Mouse (Mus musculus): ENCODE measurements around the gene Ank. TPM values are rescaled to one million over a fixed set of nuclear protein-coding genes. Genes with fewer than 3 reads are reported as not detected.

The Ank gene
- polyA plus RNA-seq, 1 experiment from 2014 or later = 10.4 TPM

DNA sequence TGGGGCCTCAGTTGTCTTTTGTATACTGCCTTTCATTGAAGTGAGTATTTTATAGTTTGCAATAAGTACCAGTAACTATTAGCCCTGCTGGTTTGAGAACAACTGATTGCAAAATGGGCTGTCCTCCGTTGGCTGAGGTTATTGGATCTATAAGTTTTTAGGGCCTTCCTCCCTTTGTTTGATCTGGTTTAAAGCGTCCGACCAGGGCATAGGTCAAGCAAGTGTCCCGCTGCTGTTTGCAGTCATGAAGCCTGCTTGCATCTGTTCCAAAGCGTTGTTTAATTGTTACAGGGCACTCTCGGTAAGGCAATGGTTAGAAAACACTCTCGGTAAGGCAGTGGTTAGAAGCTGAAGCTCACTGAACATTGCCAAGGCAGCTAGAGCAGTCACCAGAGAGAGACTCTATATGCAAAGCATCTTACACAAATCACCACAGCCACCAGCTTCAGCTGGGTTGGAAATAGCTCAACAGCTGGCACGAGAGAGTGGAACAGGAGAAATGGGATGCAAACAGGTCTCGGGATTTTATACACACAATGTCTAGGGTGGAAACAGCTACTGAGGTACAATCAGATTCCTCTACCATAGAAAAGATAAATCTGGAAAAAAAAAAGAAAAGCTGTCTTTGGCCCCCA is 84.0 kb downstream of the Ank start:
- Histone ChIP-seq H3K36me3 (0 out of 2 replicates have a peak, but pooled peaks cover 1% of the 10 kb centered on the region), H3K4me2 (replicated peaks) (no peak overlapping the region), H3K9me3 (no peaks in the 10 kb centered on the region), H3K9ac (replicated peaks) (no peak overlapping the region), H3K4me1 (peaks cover 11% of the 10 kb centered on the region; the same call in 1 of the 2 replicates), H3K4me3 (no peak overlapping the region), H3K27me3 (no peaks in the 10 kb centered on the region), H3K27ac (replicated peaks) (no peak overlapping the region)
- no peak for ATAC-seq (ENCODE audit: low FRiP score, low read depth)
- WGBS = 64% methylated on average over 9 of the region's 9 CpGs

DNA sequence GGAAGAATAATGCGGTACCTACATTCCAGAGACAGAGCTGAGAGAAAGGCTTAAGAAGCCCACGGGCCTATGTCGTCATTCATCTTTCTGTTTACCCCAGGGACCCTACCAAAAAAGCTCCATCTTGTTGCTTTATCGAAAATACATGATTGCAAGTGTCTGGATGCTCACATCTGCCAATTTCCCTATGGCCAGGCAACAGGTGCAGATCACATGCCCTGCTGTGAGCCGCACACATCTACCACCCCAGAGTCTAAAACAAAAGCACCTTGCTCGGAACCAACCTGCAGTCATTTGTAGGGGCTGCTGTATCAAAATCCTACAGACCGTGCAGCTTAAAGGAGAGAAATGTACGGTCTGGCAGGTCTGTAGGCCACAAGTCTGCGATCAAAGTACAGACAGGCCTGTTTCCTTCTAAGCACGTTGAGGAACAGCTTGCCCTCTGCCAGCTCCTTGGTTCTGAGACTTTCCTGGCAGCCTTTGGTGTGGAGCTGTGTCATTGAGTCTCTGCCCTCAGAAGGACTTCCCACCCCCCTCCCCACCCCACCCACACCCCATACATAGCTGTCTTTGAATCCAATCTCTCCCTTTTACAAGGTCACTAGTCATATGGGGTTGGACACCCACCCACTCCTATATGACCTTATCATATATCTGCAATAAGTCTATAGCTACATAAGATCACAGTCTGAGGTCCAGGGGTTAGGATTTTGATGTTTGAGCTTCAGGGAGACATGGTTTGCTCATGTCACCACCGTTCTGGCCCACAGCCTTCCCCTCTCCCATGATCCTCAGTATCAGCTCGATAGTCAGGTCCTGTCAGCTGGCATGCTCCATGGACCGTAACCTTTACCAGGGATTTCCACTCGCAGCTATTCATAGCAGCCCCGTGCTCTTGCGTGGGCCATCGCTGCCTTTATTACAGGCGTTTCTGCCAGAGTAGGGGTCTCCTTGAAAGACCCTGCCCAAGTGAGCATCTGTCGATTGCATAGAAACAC is 84.9 kb downstream of the Ank start:
- H3K36me3 ChIP-seq = no peaks in the 10 kb centered on the region
- H3K9me3 ChIP-seq = no peaks in the 10 kb centered on the region
- ATAC-seq (ENCODE audit: low FRiP score, low read depth) = no peak

DNA sequence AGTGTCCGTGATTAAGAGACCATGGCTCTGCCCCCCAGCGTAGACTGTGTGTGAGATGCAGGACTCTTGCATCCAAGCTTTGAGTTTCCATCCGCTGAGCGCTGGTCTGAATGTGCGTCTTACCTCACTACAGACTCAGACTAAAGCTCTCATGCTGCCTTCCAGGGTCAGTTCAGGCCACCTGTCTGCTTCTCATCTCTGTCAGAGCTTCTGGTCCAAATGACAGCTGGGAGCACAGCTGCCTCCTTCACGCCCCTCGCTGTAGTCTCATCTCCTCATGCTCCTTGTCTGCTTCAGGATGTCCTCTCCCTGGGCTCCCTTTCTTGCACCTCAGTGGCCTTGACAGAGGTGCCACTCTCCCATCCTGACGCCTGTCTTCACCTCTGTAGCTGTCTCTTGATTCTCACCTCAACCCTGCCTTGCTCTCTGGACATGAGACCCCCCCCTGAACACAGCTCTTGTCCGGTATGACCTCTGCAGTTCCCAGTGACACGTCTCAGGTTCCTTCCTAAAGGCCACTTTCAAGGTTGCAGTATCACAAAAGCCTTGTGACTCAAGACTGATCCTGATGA is 85.7 kb downstream of the Ank start:
- Histone ChIP-seq H3K36me3 (no peaks in the 10 kb centered on the region), H3K9me3 (no peaks in the 10 kb centered on the region), H3K27me3 (no peaks in the 10 kb centered on the region), H3K4me1 (peaks cover 11% of the 10 kb centered on the region; the same call in 1 of the 2 replicates), H3K9ac (replicated peaks) (no peak overlapping the region), H3K4me3 (no peak overlapping the region), H3K4me2 (replicated peaks) (no peak overlapping the region), H3K27ac (replicated peaks) (no peak overlapping the region)
- 87% methylated on average over 10 of the region's 10 CpGs for WGBS
- no peak for ATAC-seq (ENCODE audit: low FRiP score, low read depth)

More for the DNA sequence above, 84.9 kb downstream of the Ank start:
- no peaks in the 10 kb centered on the region for H3K27me3 ChIP-seq
- H3K9ac ChIP-seq (replicated peaks) = no peak overlapping the region
- no peak overlapping the region for H3K4me2 ChIP-seq (replicated peaks)
- H3K27ac ChIP-seq (replicated peaks) = no peak overlapping the region
- 86% methylated on average over 19 of the region's 19 CpGs for WGBS
- H3K4me3 ChIP-seq = no peak overlapping the region
- peaks cover 11% of the 10 kb centered on the region; the same call in 1 of the 2 replicates for H3K4me1 ChIP-seq

DNA sequence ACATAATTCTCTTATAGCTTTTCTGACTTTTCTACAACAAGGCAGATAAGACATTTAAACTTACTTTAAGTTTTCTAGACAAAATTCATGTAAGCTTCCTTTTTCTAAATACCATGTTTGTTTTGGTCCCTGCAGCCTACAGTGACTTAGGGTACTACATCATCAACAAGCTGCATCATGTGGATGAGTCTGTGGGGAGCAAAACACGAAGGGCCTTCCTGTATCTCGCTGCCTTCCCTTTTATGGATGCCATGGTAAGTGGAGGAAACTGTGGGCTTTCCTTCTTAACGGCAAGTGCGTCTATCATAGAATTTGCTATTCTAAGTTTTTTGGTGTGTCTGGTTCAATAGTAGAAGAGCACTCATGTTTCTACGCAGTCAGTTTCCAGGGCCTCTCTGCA is 87.1 kb downstream of the Ank start:
- H3K27ac ChIP-seq (replicated peaks) = no peak overlapping the region
- H3K4me3 ChIP-seq = no peak overlapping the region
- no peak for ATAC-seq (ENCODE audit: low FRiP score, low read depth)
- H3K4me2 ChIP-seq (replicated peaks) = no peak overlapping the region
- H3K27me3 ChIP-seq = no peaks in the 10 kb centered on the region
- H3K9ac ChIP-seq (replicated peaks) = no peak overlapping the region
- WGBS = 95% methylated on average over 5 of the region's 5 CpGs
- H3K4me1 ChIP-seq = peaks cover 13% of the 10 kb centered on the region; the same call in 1 of the 2 replicates
- H3K9me3 ChIP-seq = no peaks in the 10 kb centered on the region
- no peaks in the 10 kb centered on the region for H3K36me3 ChIP-seq

DNA sequence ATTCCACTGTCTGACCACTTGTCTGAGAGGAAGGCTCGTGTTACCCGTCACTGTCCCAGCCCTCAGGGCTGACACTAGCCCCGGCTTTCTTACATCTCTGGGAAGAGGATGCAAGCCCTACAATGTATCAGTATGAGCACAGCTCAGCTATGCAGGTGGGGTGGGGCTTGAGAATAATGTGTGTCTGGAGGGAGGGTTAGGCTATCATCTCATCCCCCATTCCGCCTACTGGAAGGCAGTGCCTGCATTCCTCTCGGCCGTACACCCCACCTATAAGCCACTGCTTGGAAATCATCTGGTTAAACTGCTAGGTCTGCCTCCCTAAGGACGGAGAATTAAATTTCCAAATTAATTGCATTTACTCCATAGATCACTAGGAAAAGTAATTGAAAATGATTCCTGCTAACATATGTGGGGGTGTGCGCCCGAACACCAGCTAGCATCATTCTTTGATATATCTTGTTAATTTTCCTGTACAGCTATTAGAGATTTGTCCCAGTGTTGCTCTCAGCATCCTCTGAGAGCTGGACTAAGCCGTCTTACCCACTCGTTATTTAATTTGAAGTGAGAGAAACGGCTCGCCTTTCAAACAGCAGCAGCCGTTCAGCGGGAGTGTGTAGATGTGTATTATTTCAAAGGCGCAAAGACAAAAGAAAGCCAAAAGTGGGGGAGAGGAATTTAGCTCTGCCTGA is 92.1 kb downstream of the Ank start:
- H3K27me3 ChIP-seq = peaks cover 6% of the 10 kb centered on the region; the same call in 1 of the 2 replicates
- no peak overlapping the region for H3K4me2 ChIP-seq (replicated peaks)
- ATAC-seq (ENCODE audit: low FRiP score, low read depth) = peak; percentile 48; the same call in 1 of the 2 replicates
- 0 out of 2 replicates have a peak, but pooled peaks cover 7% of the 10 kb centered on the region for H3K4me1 ChIP-seq
- no peaks in the 10 kb centered on the region for H3K36me3 ChIP-seq
- H3K27ac ChIP-seq (replicated peaks) = no peak overlapping the region
- 57% methylated on average over 16 of the region's 16 CpGs for WGBS
- H3K9me3 ChIP-seq = no peaks in the 10 kb centered on the region
- no peak overlapping the region for H3K9ac ChIP-seq (replicated peaks)
- no peak overlapping the region for H3K4me3 ChIP-seq

DNA sequence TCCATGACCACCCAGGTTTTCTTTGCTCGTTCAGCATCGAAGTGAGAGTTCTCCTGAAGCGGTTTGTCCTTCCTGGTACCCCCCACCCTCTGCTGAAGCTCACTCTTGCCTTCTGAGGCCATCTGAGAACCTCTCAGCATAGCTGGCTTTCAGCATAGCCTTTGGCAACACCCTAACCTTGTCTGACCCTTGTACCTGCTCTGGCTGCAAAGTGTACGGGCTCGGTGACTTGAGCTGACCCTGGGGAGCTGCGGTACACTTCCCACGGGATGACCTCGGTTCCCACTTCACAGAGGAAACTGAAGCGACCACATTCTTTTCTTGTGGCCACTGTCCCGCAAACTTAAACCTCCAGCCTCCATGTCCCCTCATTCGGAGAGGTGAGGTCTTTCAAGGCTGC is 93.8 kb downstream of the Ank start:
- 90% methylated on average over 11 of the region's 11 CpGs for WGBS
- 0 out of 2 replicates have a peak, but pooled peaks cover 7% of the 10 kb centered on the region for H3K4me1 ChIP-seq
- H3K27ac ChIP-seq (replicated peaks) = no peak overlapping the region
- peaks cover 6% of the 10 kb centered on the region; the same call in 1 of the 2 replicates for H3K27me3 ChIP-seq
- no peak overlapping the region for H3K4me2 ChIP-seq (replicated peaks)
- no peak for ATAC-seq (ENCODE audit: low FRiP score, low read depth)
- H3K4me3 ChIP-seq = no peak overlapping the region
- no peak overlapping the region for H3K9ac ChIP-seq (replicated peaks)
- peaks cover 4% of the 10 kb centered on the region; the same call in 1 of the 2 replicates for H3K36me3 ChIP-seq
- no peaks in the 10 kb centered on the region for H3K9me3 ChIP-seq

DNA sequence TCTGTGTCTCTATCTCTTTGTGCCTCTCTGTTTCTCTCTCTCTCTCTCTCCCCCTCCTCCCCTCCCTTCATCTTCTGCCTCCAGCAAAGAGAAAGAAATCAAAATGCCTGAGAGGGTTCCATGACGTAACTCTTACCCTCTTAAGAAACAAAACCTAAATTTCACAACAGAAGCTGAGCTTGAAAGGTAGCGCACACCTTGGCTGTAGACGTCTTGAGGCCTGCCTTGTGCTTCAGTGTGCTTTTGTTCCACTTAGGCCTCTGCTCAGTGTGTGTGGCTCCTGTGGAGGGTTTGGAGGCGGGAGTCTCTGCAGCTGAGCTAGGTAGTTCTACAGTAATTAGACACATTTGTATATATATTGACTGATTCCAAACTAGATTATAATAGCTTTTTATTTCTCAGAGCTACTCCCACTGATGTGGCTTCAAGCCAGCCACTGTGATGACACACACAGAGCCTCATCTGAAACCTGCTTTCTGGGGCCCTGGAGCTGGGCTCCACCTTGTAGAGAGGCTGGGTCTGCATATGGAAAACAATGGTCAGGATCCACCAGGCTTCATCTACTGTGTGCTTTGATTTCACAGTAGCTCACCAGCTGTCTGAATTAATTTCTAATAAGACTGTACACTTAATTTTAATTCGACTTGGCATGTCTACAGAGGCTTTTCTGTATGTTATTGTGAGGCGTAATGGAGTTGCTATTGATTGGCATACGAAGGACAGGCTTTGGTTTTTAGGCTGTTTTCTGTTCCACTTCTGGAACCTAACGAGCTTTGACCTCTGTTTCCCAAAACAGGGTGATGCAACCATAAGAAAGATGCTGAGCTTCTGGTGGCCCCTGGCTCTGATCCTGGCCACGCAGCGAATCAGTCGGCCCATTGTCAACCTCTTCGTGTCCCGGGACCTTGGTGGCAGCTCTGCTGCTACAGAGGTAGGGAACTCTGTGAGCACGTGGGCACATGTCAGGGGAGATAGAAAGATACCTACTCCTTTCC is 97.9 kb downstream of the Ank start:
- Histone ChIP-seq H3K27me3 (peaks cover 6% of the 10 kb centered on the region; the same call in 1 of the 2 replicates), H3K4me3 (no peak overlapping the region), H3K9ac (replicated peaks) (no peak overlapping the region), H3K4me2 (replicated peaks) (no peak overlapping the region), H3K36me3 (peaks cover 17% of the 10 kb centered on the region), H3K27ac (replicated peaks) (no peak overlapping the region; the same call in 1 of the 2 replicates), H3K4me1 (no peaks in the 10 kb centered on the region), H3K9me3 (no peaks in the 10 kb centered on the region)
- 0 out of 2 replicates have a peak, but pooled peaks have one; percentile 50 for ATAC-seq (ENCODE audit: low FRiP score, low read depth)
- 87% methylated on average over 14 of the region's 14 CpGs for WGBS

DNA sequence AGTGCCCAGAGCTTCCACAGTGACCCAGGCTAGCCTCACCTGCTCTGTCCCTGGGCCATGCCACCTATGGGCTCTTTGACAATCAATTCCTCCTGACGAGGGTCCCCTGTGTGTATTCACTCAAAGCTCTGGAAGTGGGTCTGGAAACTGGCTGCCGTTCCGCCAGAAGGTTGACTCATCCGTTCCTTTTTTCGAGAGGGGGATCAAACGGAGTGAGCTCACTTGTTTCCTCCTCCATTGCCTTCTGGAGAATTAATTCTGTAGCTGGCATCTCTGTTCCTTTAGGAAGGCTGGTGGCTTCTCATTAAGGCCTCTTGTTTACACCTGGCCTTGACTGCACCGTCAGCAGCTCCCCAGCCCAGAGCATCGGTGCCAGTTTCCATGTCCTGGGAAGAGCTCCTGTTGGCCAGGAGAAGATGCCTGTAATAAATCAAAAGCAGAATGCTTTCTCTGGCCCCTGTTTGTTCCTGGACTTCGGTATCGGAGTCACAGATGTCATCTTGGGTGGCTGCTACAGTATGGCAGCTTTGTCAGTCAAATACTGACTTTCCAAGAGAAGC is 99.2 kb downstream of the Ank start:
- no peaks in the 10 kb centered on the region for H3K4me1 ChIP-seq
- 0 out of 2 replicates have a peak, but pooled peaks cover 1% of the 10 kb centered on the region for H3K27me3 ChIP-seq
- no peak overlapping the region for H3K9ac ChIP-seq (replicated peaks)
- ATAC-seq (ENCODE audit: low FRiP score, low read depth) = no peak
- no peaks in the 10 kb centered on the region for H3K9me3 ChIP-seq
- H3K4me3 ChIP-seq = no peak overlapping the region
- H3K27ac ChIP-seq (replicated peaks) = no peak overlapping the region
- WGBS = 93% methylated on average over 10 of the region's 10 CpGs
- peaks cover 17% of the 10 kb centered on the region for H3K36me3 ChIP-seq
- no peak overlapping the region for H3K4me2 ChIP-seq (replicated peaks)

DNA sequence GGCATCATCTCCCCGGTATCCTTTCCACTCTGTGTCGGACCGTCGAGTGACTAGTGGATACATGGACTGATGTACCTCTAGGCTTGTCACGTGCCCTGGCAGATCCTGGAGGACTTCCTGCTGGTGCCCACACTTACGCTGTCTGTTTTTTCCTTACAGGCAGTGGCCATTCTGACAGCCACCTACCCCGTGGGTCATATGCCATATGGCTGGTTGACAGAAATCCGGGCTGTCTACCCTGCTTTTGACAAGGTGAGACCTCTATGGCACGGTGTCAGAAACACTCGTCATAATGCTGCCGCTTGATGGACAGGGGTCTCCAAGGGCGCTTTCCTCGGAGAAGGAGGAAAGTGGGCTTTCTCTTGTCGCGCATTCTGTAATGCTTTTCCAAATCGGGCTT is 100.9 kb downstream of the Ank start:
- peaks cover 20% of the 10 kb centered on the region for H3K36me3 ChIP-seq
- 91% methylated on average over 16 of the region's 16 CpGs for WGBS
- no peak overlapping the region for H3K9ac ChIP-seq (replicated peaks)
- no peak overlapping the region for H3K27ac ChIP-seq (replicated peaks)
- no peak overlapping the region for H3K4me2 ChIP-seq (replicated peaks)
- ATAC-seq (ENCODE audit: low FRiP score, low read depth) = no peak
- H3K9me3 ChIP-seq = no peaks in the 10 kb centered on the region
- no peaks in the 10 kb centered on the region for H3K27me3 ChIP-seq
- H3K4me3 ChIP-seq = no peak overlapping the region
- no peaks in the 10 kb centered on the region for H3K4me1 ChIP-seq

DNA sequence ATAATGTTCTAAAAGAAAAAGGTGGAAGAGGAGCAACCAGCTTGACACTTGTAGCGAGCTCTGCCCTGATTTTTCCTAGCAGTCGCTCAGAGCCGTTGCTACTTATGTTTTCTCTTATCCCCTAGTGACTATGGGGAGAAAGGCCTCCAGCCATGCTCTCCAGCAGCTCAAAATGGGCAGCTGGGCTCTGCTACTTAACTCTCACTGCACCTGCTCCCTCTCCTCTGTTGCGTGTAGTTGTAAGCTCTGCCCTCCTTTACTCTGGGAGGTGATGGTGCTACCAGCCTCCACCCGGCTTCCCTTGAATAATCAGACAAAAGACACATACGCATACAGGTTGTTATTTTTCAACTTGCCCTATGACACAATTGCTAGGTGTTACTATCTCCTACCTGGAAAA is 101.9 kb downstream of the Ank start:
- Histone ChIP-seq H3K4me1 (no peaks in the 10 kb centered on the region), H3K36me3 (peaks cover 27% of the 10 kb centered on the region), H3K9ac (replicated peaks) (no peak overlapping the region), H3K9me3 (no peaks in the 10 kb centered on the region), H3K4me2 (replicated peaks) (no peak overlapping the region), H3K27me3 (no peaks in the 10 kb centered on the region), H3K4me3 (no peak overlapping the region), H3K27ac (replicated peaks) (no peak overlapping the region)
- WGBS = 79% methylated on average over 6 of the region's 6 CpGs
- ATAC-seq (ENCODE audit: low FRiP score, low read depth) = peak; percentile 70
